Mouse (Mus musculus): Measurements from ENCODE around the gene Dnajc3. TPM values are rescaled to one million over a fixed set of nuclear protein-coding genes. Genes with fewer than 3 reads are reported as not detected.

Gene Dnajc3
- polyA plus RNA-seq, 1 experiment from 2014 or later, result 73.5 TPM

- no peak for TF ChIP-seq CTCF (IDR thresholded peaks at IDR 0.05)
- in situ Hi-C loops (cut with MboI; ENCODE audit: low pct_unique_long_range_greater_than_20kb), result no loop called here
- ChIA-PET CTCF (no interaction called here), POLR2A (interaction anchor here (1.3 kb wide), 1 partner anchor 9 kb away, joined by 4 read pairs; no protein-coding TSS in a partner anchor)
- DNase-seq (ENCODE audit: low read depth, low spot score) (no peak), ATAC-seq (no peak)
- no peaks in the 10 kb centered on the region for H3K27me3 ChIP-seq
Observed at GRCm38 (mm10) chr14:118983396-118983795, 45.6 kb downstream of the Dnajc3 start.

DNA sequence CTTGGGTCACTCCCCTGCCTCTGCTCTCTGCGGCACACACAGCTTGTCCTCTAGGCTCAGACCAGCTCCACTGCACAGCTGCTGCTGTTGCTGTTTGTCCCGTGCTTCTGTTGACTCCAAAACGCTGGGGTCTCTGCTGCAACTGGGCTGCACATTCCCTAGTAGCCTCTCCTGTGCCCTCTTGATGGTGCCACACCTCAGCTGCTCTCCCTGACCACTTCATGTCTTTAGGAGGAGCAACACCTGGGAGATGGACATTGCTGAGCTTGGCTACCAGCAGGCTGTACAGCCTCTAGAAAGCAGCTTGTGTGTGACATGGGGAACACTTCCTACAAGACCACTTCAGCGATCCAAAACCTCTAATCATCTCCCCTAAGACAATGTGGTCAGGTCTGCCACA is 46.4 kb downstream of the Dnajc3 start:
- in situ Hi-C loops (cut with MboI; ENCODE audit: low pct_unique_long_range_greater_than_20kb), result no loop called here
- ATAC-seq, result no peak
- no peak for TF ChIP-seq CTCF (IDR thresholded peaks at IDR 0.05)
- ChIA-PET CTCF (interaction anchor here (1.0 kb wide), 1 partner anchor 19 kb away, joined by 3 read pairs; no protein-coding TSS in a partner anchor), POLR2A (interaction anchor here (1.3 kb wide), 1 partner anchor 9 kb away, joined by 4 read pairs; no protein-coding TSS in a partner anchor)
- no peak for DNase-seq (ENCODE audit: low read depth, low spot score)
- H3K27me3 ChIP-seq, result no peaks in the 10 kb centered on the region

DNA sequence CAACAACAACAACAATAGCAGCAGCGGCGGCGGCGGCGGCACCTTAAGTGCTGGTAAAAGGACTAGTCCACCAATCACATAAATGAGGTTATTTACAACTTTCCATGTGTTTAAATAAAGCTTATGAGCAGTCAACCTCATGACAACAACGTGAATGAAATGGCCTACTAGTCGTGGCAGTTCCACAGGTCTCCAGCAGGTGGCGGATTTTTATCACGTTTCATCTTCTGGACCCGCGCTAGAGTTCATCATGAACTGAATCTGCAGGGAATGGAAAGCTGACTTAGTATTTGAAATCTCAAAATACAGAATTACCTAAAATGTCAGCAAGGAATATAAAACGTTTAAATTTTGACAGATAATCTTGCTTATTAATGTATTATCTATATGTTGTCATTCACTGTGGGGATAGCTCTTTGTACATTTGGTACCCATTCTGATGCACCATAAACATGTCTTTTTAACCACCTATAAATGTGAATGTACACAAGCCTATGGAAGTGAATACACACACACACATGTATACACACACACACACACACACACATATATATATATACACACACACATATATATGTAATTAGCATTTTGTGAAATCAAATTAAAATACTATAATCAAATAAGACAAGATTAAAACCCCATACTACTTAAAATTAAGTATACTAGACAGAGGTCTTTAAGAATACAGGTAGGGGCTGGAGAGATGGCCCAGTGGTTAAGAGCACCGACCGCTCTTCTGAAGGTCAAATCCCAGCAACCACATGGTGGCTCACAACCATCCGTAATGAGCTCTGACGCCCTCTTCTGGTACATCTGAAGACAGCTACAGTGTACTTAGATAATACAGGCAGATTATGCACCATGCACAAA is 49.1 kb downstream of the Dnajc3 start:
- no peak for DNase-seq (ENCODE audit: low read depth, low spot score)
- CTCF ChIA-PET, result interaction anchor here (0.7 to 3.5 kb wide), 16 partner anchors 9 to 1082 kb away, joined by 3 to 25 read pairs (median 6); no protein-coding TSS in a partner anchor
- in situ Hi-C loops (cut with MboI; ENCODE audit: low pct_unique_long_range_greater_than_20kb), result no loop called here
- ATAC-seq, result peak; percentile 65
- POLR2A ChIA-PET, result interaction anchor here (0.5 to 1.1 kb wide), 2 partner anchors 62 to 1475 kb away, joined by 3 read pairs; partner anchors contain the start of gene Dzip1
- no peaks in the 10 kb centered on the region for H3K27me3 ChIP-seq
- TF ChIP-seq CTCF (IDR thresholded peaks at IDR 0.05), result peak; percentile 87

- TF ChIP-seq CTCF (IDR thresholded peaks at IDR 0.05), result no peak
- no peak for DNase-seq (ENCODE audit: low read depth, low spot score)
- POLR2A ChIA-PET, result no interaction called here
- H3K27me3 ChIP-seq, result no peaks in the 10 kb centered on the region
- ATAC-seq, result no peak
- CTCF ChIA-PET, result interaction anchor here (1.0 to 3.5 kb wide), 12 partner anchors 8 to 71 kb away, joined by 3 to 25 read pairs (median 6); no protein-coding TSS in a partner anchor
- in situ Hi-C loops (cut with MboI; ENCODE audit: low pct_unique_long_range_greater_than_20kb), result no loop called here
Observed at GRCm38 (mm10) chr14:118987523-118988496, 50.0 kb downstream of the Dnajc3 start.

DNA sequence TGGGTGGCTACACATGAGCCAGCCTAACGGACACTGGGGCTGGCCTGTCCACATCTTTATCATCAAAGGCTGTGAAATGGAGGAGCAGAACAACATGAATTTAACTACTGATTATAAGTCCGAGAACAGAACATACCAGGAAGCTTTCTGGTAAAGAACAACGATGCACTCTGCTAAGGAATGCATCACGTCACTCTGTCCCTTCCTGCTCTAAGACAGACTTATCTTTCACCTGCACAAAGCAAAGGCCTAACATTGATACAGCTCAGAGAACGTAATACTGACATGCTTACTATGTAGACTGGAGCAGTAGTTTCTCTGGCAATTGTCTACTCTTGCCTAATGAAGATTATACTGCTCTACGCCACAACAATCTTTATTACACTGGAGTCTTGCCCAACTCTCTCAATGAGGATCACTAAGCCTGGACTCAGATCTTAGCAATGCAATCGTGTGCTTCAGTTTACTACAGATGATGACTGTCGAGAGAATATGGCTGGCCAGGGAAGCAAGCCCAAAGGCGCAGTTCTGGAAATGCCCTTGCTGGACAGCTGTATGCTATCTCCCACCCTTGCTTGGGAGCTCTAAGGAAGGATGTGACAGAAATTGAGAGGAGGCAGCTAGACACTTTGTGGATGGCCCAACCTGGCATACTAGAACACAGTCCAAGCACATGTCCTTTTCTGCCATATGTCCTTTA is 57.6 kb downstream of the Dnajc3 start:
- POLR2A ChIA-PET, result no interaction called here
- CTCF ChIA-PET, result interaction anchor here (1.3 to 1.9 kb wide), 2 partner anchors 8 to 31 kb away, joined by 5 to 11 read pairs; no protein-coding TSS in a partner anchor
- H3K27me3 ChIP-seq, result no peaks in the 10 kb centered on the region
- in situ Hi-C loops (cut with MboI; ENCODE audit: low pct_unique_long_range_greater_than_20kb), result no loop called here
- no peak for ATAC-seq
- TF ChIP-seq CTCF (IDR thresholded peaks at IDR 0.05), result no peak
- no peak for DNase-seq (ENCODE audit: low read depth, low spot score)

DNA sequence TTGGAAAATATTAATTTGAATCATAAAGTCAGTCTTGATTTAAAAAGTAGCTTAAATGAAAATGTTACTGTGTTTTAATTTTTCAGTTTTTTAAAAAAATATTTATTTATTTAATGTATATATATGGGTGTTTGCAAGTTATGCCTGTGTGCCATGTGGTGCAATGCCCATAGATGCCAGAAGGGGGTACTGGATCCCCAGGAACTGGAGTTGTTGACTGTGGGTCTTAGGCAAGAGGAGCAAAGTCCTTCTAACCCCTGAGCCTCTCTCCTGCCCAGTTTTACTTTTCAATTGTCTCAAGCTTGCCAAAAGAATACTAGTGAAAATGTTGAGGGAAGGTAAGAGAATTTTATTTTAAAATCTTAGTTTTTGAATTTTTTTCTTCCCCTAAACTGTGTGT is 65.5 kb downstream of the Dnajc3 start:
- in situ Hi-C loops (cut with MboI; ENCODE audit: low pct_unique_long_range_greater_than_20kb), result loop anchor here (25.0 kb wide), 1 partner anchor 1059 kb away; no protein-coding TSS in a partner anchor
- TF ChIP-seq CTCF (IDR thresholded peaks at IDR 0.05), result no peak
- POLR2A ChIA-PET, result no interaction called here
- CTCF ChIA-PET, result interaction anchor here (1.6 to 3.6 kb wide), 2 partner anchors 17 to 23 kb away, joined by 3 to 17 read pairs; no protein-coding TSS in a partner anchor
- no peak for ATAC-seq
- no peaks in the 10 kb centered on the region for H3K27me3 ChIP-seq
- DNase-seq (ENCODE audit: low read depth, low spot score), result no peak

DNA sequence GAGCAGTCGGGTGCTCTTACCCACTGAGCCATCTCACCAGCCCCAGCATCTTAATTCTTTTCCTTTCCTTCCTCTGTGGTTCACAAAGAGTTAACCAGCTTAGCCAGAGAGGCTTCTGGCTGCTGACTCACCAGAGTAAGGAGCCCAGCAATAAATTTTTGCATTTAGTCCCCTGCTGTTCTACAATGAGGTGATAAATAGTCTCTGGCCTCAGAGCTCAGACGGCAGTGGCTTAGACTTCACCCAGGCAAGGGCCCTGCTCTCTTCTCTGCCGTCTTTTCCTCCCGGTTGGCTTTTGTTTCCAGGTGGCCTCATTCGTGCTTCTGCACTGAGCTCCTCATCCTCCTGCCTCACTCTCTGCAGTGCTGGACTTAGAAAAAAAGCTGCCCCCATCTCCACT is 68.1 kb downstream of the Dnajc3 start:
- no peak for DNase-seq (ENCODE audit: low read depth, low spot score)
- no peaks in the 10 kb centered on the region for H3K27me3 ChIP-seq
- ChIA-PET POLR2A (no interaction called here), CTCF (interaction anchor here (1.0 to 2.9 kb wide), 3 partner anchors 19 to 186 kb away, joined by 3 to 14 read pairs (median 6); no protein-coding TSS in a partner anchor)
- no peak for TF ChIP-seq CTCF (IDR thresholded peaks at IDR 0.05)
- peak; percentile 78 for ATAC-seq
- in situ Hi-C loops (cut with MboI; ENCODE audit: low pct_unique_long_range_greater_than_20kb), result loop anchor here (25.0 kb wide), 1 partner anchor 1056 kb away; no protein-coding TSS in a partner anchor

GRCm38 (mm10) chr14:119006441-119007102 is 68.8 kb downstream of the Dnajc3 start:
- no peak for TF ChIP-seq CTCF (IDR thresholded peaks at IDR 0.05)
- in situ Hi-C loops (cut with MboI; ENCODE audit: low pct_unique_long_range_greater_than_20kb), result loop anchor here (25.0 kb wide), 1 partner anchor 1056 kb away; no protein-coding TSS in a partner anchor
- no peaks in the 10 kb centered on the region for H3K27me3 ChIP-seq
- ATAC-seq (no peak), DNase-seq (ENCODE audit: low read depth, low spot score) (no peak)
- CTCF ChIA-PET, result interaction anchor here (1.0 to 2.9 kb wide), 3 partner anchors 20 to 187 kb away, joined by 3 to 14 read pairs (median 6); no protein-coding TSS in a partner anchor
- POLR2A ChIA-PET, result interaction anchor here (0.6 kb wide), 1 partner anchor 68 kb away, joined by 3 read pairs; no protein-coding TSS in a partner anchor
